Mouse (Mus musculus): ENCODE results near the gene Rhbg.

Gene Rhbg

GRCm38 (mm10) chr3:88229526-88229925 is 25.0 kb downstream of the Rhbg start:
- DNase-seq (ENCODE audit: low read depth, low spot score), result no peak

DNA sequence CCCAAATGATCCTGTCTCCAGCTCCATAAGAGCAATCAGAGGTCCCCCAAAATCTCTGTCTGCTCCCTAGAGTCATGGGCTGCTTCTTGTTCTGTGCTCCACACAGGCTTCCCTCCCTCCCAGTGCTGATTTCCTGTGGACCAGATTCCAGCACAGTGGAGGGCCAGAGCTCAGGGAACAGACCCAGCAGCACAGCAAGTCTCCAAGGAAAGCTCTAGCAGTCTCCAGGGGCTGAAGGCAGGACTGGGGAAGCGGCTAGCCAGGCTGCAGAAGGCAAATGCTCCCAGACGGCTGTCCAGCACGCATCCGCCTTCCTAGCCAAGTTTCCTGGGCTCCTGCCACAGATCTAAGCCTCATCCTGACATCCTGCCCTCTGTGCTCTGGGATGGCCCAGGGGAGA is 25.6 kb downstream of the Rhbg start:
- DNase-seq (ENCODE audit: low read depth, low spot score), result no peak

- DNase-seq (ENCODE audit: low read depth, low spot score), result peak; percentile 66
Observed at GRCm38 (mm10) chr3:88227976-88228375, 26.5 kb downstream of the Rhbg start.

DNA sequence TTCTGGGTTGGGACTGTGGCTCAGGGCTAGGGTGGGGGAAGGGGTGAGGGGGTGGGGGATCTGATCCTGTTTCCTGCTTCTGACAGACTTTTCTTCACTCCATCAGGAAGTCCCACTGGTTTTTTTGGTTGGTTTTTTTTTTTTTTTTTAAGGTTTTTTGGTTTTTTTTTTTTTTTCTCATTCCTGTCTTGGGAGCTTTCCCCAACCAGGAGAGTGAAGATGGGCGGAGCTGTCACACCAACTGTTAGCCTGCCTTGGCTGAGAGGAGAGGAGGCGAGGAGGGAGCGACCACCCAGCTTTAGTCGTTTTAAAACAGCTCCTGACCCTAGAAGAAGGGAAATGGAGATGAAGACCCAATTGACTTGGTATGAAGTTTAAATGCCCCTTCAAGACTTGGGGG is 27.2 kb downstream of the Rhbg start:
- no peak for DNase-seq (ENCODE audit: low read depth, low spot score)

DNA sequence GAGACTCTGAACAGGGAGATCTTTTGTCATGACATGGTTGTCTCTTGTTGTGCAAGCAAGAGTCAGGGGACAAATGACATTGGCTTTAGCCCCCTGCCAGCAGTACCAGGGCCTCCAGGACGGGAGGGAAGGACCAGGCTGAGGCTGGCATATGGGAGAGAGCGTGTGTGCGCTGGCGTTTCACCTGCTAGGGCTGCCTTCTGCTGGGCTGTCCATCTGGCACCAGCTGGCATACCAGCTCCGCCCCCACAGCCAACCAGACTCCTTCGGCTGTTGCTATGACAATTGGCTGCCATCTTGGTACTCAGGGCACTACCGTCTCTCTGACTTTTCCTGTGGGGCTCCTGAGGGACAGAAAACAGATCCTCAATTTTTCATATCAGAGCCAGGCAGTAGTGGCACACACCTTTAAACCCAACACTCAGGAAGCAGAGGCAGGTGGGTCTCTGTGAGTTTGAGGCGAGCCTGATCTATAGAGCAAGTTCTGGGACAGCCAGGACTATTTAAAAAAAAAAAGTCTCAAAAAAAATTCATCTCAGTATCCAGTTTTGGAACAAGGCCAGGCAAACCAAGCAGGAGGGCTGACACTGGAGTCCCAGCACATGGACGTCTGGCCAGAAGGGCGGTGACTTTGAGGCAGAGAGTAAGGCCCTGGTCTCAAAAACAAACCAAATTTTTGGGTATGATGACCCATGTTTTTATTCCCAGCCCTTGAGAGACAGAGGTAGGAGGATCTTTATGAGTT is 28.2 kb downstream of the Rhbg start:
- no peak for DNase-seq (ENCODE audit: low read depth, low spot score)

DNA sequence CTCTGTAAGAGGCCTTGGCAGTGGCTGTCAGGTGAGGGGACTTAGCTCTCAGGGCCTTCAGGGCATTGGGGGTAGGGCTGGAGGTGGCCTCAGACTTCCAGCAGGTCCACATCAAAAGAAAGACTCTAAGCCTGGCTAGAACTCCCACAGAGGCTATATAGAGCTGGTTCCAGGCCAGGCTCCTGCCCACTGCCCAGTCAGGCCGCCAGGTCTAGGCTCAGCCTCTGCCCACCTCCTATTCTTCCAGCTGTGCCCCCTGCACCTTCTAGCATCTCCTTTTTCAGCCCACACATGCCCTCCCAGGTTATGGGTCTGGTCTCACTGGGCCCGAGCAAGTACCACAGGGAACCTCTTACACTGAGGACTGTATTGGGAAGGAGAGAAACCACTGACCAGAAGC is 29.6 kb downstream of the Rhbg start:
- no peak for DNase-seq (ENCODE audit: low read depth, low spot score)

DNA sequence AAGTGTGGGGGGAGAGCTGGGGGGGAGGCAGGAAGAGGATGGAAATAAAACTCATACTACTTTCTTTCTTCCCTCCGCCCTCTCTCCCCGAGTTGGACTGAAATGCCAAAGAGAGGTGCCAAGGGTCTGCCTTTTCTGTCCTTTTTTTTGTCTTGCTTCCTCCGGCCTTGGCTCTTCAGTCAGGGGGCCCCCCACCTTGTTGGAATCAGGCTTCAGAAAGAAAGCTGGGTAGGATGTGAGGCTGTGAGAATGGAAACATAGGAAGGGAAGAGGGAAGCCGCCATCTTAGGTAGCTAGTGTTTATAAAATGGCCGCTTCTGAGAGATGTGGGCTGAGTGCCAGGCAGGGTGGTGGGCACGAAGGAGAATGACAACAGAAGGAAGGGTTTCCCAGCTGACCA is 32.1 kb downstream of the Rhbg start:
- DNase-seq (ENCODE audit: low read depth, low spot score), result no peak

DNA sequence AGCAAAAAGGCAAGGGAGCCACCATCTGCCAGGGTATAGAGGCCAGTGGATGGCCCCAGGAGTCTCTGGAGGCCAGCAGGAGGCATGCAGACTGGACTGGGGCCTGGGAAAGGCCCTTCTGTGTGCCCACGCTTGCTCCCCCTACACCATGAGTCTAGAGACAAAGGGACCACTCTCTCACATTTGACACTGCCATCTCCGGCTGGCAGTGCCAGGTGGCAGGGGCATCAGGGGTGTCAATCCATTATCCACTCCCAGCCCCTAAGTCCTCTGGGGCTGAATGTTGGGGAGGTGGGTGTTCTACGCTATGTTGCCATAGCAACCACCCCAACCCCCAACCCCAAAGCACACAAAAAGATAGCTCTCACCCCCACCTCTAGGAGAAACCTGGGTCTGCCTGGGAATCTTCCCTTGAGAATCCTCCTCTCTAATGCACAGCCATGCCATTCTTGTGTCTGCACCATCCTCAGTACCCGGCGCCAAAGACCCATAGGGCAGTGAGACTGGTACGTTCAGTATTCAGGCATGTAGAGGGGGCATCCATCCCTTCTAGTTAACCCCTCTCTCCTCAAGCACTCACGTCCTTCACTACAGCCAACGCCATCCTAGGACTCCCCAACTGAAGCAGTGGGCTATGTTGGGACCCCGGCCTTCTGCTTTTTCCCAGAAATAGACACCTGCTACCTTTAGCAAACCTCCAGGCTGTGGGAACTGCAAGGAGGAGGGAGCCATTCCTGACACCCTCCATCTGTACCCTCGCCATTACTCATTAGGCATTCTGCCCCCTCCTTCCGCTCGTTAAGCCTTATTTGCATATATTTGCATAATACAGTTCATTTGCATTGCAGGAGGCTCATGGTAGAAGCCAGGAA is 32.8 kb downstream of the Rhbg start:
- no peak for DNase-seq (ENCODE audit: low read depth, low spot score)

DNA sequence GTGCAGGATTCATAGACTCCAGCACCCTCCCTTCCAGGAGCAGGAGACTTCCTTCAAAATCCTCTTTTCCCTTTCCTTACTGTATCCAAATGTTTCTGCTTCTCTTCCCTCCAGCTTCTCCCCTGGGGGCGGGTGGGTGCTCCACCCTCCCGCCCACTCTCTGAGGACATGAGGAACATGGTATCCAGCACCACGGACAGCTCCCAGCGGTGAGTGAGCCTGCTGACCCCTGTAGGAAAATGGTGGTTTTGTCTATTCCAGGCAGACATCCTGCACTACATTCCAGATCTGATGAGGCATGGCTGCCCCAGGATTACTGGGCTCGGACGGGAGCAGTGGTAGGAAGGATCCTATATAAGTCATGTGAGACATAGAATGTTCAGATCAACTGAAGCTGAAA is 33.7 kb downstream of the Rhbg start:
- DNase-seq (ENCODE audit: low read depth, low spot score), result peak; percentile 92

GRCm38 (mm10) chr3:88219940-88220339 is 34.6 kb downstream of the Rhbg start:
- no peak for DNase-seq (ENCODE audit: low read depth, low spot score)

DNA sequence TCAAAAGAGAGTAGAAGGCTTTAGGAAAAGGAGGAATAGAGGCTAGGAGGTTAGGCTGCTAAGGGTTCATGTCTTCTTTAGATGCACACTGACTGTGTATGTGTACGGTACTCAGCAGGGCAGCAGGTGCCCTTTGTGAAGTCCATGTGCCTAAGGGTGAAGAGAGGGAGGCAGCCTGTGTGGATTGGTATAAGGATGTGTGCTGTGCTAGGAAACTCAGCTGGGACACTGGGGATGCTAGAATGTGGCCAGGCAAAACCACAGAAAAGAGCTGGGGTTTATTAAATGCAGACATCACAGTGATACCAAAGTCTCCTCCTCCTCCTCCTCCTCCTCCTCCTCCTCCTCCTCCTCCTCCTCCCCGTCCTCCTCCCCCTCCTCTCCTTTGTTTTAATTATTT is 36.8 kb downstream of the Rhbg start:
- no peak for DNase-seq (ENCODE audit: low read depth, low spot score)

DNA sequence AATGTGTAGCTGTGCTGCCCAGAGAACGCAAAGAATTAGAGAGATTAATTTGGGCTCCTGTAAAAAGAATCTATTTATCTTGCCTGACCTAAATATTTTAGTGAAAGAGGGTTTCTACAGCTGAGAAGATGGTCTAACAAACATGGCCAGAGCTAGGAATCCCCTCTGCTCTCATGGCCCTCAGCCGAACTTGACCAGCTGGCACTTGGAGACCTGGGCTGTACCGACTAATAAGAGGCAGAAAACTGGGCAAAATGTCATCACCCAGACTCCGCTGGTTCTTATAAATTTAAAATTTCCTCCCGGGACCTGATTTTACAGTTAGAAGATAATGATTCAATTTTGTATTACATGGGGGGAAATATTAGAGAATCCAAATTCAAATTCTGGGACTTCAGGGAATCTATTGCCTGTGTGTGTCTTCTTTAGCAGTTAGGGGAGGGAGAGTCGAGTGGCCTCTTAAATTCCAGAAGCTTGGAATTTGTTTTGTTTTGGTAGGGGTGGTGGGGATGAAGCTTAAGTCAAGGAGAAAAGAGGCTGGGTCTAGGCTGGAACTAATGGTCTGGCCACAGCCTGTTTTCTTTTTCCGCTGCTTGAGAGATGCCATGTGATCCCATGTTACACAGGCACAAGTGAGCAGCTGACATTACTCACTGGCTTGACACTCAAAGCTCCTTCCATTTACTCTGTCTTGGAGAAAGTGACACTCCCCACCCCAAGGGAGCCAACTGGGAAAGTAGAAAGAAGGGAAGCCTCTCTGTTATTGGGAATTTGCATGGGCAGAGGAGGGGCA is 37.8 kb downstream of the Rhbg start:
- no peak for DNase-seq (ENCODE audit: low read depth, low spot score)

- no peak for DNase-seq (ENCODE audit: low read depth, low spot score)
Observed at GRCm38 (mm10) chr3:88216116-88216515, 38.4 kb downstream of the Rhbg start.

GRCm38 (mm10) chr3:88215553-88216004 is 38.9 kb downstream of the Rhbg start:
- DNase-seq (ENCODE audit: low read depth, low spot score), result no peak

- DNase-seq (ENCODE audit: low read depth, low spot score), result no peak
Observed at GRCm38 (mm10) chr3:88214971-88215552, 39.4 kb downstream of the Rhbg start.

- no peak for DNase-seq (ENCODE audit: low read depth, low spot score)
Observed at GRCm38 (mm10) chr3:88214197-88214938, 40.1 kb downstream of the Rhbg start.

DNA sequence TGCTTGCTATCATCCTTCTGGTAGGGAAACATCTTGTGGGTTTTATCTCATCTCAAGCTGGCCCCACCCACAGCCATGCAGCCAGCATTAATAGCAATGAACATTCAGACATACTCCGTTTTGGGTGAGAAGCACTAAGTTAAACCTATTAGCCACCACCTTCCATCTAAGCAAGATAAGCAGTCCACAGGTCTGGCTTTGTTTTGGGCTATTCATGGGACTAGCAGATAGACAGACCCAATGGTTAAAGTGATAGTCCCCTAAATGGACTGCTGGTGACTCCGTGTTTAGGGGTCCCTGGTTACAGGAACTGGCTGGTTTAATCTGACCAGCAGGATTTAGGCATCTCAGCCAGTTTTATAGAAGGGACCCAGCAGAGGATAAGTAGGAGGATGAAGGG is 41.5 kb downstream of the Rhbg start:
- DNase-seq (ENCODE audit: low read depth, low spot score), result no peak

- DNase-seq (ENCODE audit: low read depth, low spot score), result no peak
Observed at GRCm38 (mm10) chr3:88212356-88212755, 42.2 kb downstream of the Rhbg start.

DNA sequence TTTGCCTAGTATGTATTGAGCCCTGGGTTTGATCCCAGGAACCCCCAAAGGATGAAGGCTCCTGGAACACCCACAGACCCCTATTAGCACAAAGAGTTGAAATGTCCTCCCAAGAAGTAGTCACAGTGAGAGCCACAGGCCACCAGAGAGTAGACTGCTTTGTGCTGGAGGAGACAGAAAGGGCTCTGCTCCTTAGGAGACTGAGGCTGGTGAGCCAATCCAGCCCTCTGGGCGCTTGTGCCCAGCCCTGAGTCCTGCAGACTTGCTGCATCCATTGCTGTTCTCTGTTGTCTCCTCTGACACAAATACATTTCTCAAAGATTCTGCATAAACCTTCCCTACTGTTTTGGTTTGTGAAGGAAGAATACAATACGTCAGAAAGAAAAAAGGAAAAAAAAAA is 43.6 kb downstream of the Rhbg start:
- no peak for DNase-seq (ENCODE audit: low read depth, low spot score)

DNA sequence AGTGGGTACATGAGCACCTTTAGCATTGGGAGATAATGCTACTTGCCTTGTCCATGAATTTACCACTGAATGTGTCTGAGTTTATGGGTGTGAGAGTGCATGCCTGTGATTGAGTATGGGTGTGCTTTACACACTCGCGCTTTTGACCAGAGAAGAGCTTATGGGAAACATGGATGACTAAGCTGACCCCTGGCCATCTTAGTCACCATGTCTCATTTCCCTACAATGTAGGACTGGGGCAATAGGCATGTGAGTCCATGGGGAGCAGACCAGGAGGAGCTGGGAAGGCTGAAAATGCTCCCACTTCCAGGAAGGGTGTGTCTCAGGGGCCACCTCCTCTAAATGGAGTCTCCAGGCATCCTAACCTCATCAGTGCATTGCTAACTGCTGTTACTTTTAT is 44.4 kb downstream of the Rhbg start:
- no peak for DNase-seq (ENCODE audit: low read depth, low spot score)

DNA sequence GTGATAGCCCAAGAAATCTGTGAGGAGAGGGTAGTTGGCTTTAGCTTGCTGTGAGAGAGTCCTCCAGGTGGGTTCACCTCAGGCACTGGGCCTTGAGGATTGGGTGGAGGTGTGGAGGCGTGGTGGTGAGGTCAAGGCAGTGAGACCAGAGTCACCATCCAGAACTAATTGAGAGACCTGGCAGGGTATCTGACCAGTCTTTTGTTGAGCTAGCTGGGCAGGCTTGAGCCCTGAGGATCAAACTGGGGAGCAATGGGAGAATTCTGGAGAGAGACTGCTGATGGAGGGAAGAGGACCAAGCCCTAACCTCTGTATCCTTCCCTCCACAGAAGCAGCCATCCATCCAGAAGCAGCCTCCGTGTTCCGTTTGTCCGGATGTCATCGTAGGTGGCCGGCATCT is 45.2 kb downstream of the Rhbg start:
- no peak for DNase-seq (ENCODE audit: low read depth, low spot score)

Data from mesoderm, embryonic 11.5 days (tissue).